Mouse (Mus musculus): ENCODE data around the gene Wfdc5.

GRCm38 (mm10) chr2:164219295-164219694, 36.8 kb upstream of the Wfdc5 start:
- no peak for TF ChIP-seq CTCF (IDR thresholded peaks at IDR 0.05; ENCODE audit: low read depth)
- TF ChIP-seq EP300 (IDR thresholded peaks at IDR 0.05; ENCODE audit: low read depth), result no peak

Data from liver, postnatal 0 days (tissue).